Mouse (Mus musculus) lung, embryonic 15.5 days (tissue): ENCODE data around the gene Fam189a1. TPM values are rescaled to one million over a fixed set of nuclear protein-coding genes. Genes with fewer than 3 reads are reported as not detected.

ENCODE experiments used
- ATAC-seq: fragments of 200-750 bp; cut with Nextera tagmentation; 2 replicates; pipeline ENCODE4 v1.8.0; 2017; ENCODE audit warnings: moderate number of reproducible peaks, borderline replicate concordance; ENCODE audit not compliant: low FRiP score, low TSS enrichment; ENCODE audit errors: extremely low read depth
- H3K27ac ChIP-seq: fragments of 300-500 bp; sonication (generic); 2 replicates; pipeline ENCODE4 v1.5.1; 2015; ENCODE audit warnings: moderate library complexity, mild to moderate bottlenecking, inconsistent platforms
- H3K27me3 ChIP-seq: fragments of 300-500 bp; sonication (generic); 2 replicates; pipeline ENCODE4 v1.6.1; 2015; ENCODE audit warnings: inconsistent platforms
- H3K36me3 ChIP-seq: fragments of 300-500 bp; sonication (generic); 2 replicates; pipeline ENCODE4 v1.6.1; 2015; ENCODE audit warnings: inconsistent platforms
- H3K4me1 ChIP-seq: fragments of 300-500 bp; sonication (generic); 2 replicates; pipeline ENCODE4 v1.6.1; 2015; ENCODE audit warnings: inconsistent platforms
- H3K4me2 ChIP-seq: fragments of 300-500 bp; sonication (generic); 2 replicates; pipeline ENCODE4 v1.6.1; 2015; ENCODE audit warnings: inconsistent platforms, mild to moderate bottlenecking, moderate library complexity
- H3K4me3 ChIP-seq: fragments of 300-500 bp; sonication (generic); 2 replicates; pipeline ENCODE4 v1.5.1; 2015; ENCODE audit warnings: mild to moderate bottlenecking, inconsistent platforms
- H3K9ac ChIP-seq: fragments of 300-500 bp; sonication (generic); 2 replicates; pipeline ENCODE4 v1.6.1; 2015; ENCODE audit warnings: inconsistent platforms
- H3K9me3 ChIP-seq: fragments of 300-500 bp; sonication (generic); 2 replicates; pipeline ENCODE4 v1.6.1; 2016; ENCODE audit warnings: inconsistent platforms
- WGBS: fragments of 180-500 bp; shearing (Covaris S2); methylation state at CpG from one replicate; pipeline ENCODE4 v1.1.7; 2015; 5-methylcytosine and 5-hydroxymethylcytosine counted together
- polyA plus RNA-seq: library from polyadenylated mRNA; unstranded; fragments of >200 nt; fragmentation: Nextera tagmentation; extraction: Ambion mirVana; gene quantifications from 2 replicates; pipeline ENCODE4 v1.2.1, GENCODE M21; 2015

Fam189a1 gene
- polyA plus RNA-seq, 1 experiment from 2014 or later = 0.44 TPM

- ATAC-seq = no peak
- H3K9ac ChIP-seq = no peak overlapping the region
- no peaks in the 10 kb centered on the region for H3K9me3 ChIP-seq
- no peaks in the 10 kb centered on the region for H3K36me3 ChIP-seq
- 74% methylated on average over 14 of the region's 14 CpGs for WGBS
- no peaks in the 10 kb centered on the region for H3K27me3 ChIP-seq
- H3K4me3 ChIP-seq = no peak overlapping the region
- no peaks in the 10 kb centered on the region for H3K4me1 ChIP-seq
- no peak overlapping the region for H3K27ac ChIP-seq
- H3K4me2 ChIP-seq = no peak overlapping the region
Observed at GRCm38 (mm10) chr7:65097708-65098107, 58.7 kb downstream of the Fam189a1 start.

- Histone ChIP-seq H3K27ac (no peak overlapping the region), H3K4me1 (no peaks in the 10 kb centered on the region), H3K36me3 (no peaks in the 10 kb centered on the region), H3K9me3 (no peaks in the 10 kb centered on the region), H3K4me3 (no peak overlapping the region), H3K4me2 (no peak overlapping the region), H3K27me3 (no peaks in the 10 kb centered on the region), H3K9ac (no peak overlapping the region)
- ATAC-seq = no peak
- WGBS = 29% methylated on average over 5 of the region's 5 CpGs
Observed at GRCm38 (mm10) chr7:65095631-65096107, 60.7 kb downstream of the Fam189a1 start.

GRCm38 (mm10) chr7:65093314-65093713 is 63.1 kb downstream of the Fam189a1 start:
- no peaks in the 10 kb centered on the region for H3K27me3 ChIP-seq
- 65% methylated on average over 4 of the region's 4 CpGs for WGBS
- no peaks in the 10 kb centered on the region for H3K9me3 ChIP-seq
- no peak for ATAC-seq
- H3K4me3 ChIP-seq = no peak overlapping the region
- H3K4me2 ChIP-seq = no peak overlapping the region
- H3K36me3 ChIP-seq = no peaks in the 10 kb centered on the region
- H3K9ac ChIP-seq = no peak overlapping the region
- H3K4me1 ChIP-seq = no peaks in the 10 kb centered on the region
- no peak overlapping the region for H3K27ac ChIP-seq

- H3K27me3 ChIP-seq = no peaks in the 10 kb centered on the region
- no peak overlapping the region for H3K4me2 ChIP-seq
- no peak overlapping the region for H3K27ac ChIP-seq
- no peak overlapping the region for H3K4me3 ChIP-seq
- no peak for ATAC-seq
- WGBS = 77% methylated on average over 4 of the region's 4 CpGs
- no peaks in the 10 kb centered on the region for H3K4me1 ChIP-seq
- no peaks in the 10 kb centered on the region for H3K36me3 ChIP-seq
- H3K9ac ChIP-seq = no peak overlapping the region
- no peaks in the 10 kb centered on the region for H3K9me3 ChIP-seq
Observed at GRCm38 (mm10) chr7:65091486-65091885, 64.9 kb downstream of the Fam189a1 start.

GRCm38 (mm10) chr7:65085972-65086371 is 70.4 kb downstream of the Fam189a1 start:
- Histone ChIP-seq H3K9ac (no peak overlapping the region), H3K9me3 (no peaks in the 10 kb centered on the region), H3K4me3 (no peak overlapping the region), H3K4me2 (no peak overlapping the region), H3K4me1 (peaks cover 6% of the 10 kb centered on the region; the same call in 1 of the 2 replicates), H3K36me3 (no peaks in the 10 kb centered on the region), H3K27ac (no peak overlapping the region), H3K27me3 (no peaks in the 10 kb centered on the region)
- WGBS = 73% methylated on average over 6 of the region's 6 CpGs
- no peak for ATAC-seq

- ATAC-seq = peak; percentile 14; the same call in 1 of the 2 replicates
- Histone ChIP-seq H3K4me2 (no peak overlapping the region), H3K9me3 (no peaks in the 10 kb centered on the region), H3K36me3 (no peaks in the 10 kb centered on the region), H3K9ac (no peak overlapping the region), H3K27ac (no peak overlapping the region), H3K4me3 (no peak overlapping the region), H3K27me3 (no peaks in the 10 kb centered on the region), H3K4me1 (peaks cover 6% of the 10 kb centered on the region; the same call in 1 of the 2 replicates)
- WGBS = 28% methylated on average over 3 of the region's 3 CpGs
Observed at GRCm38 (mm10) chr7:65082778-65083091, 73.6 kb downstream of the Fam189a1 start.

GRCm38 (mm10) chr7:65081979-65082777 is 74.2 kb downstream of the Fam189a1 start:
- H3K9ac ChIP-seq = no peak overlapping the region
- 31% methylated on average over 6 of the region's 6 CpGs for WGBS
- ATAC-seq = peak; percentile 27; the same call in 1 of the 2 replicates
- no peak overlapping the region for H3K4me2 ChIP-seq
- H3K4me3 ChIP-seq = no peak overlapping the region
- no peaks in the 10 kb centered on the region for H3K9me3 ChIP-seq
- H3K27me3 ChIP-seq = no peaks in the 10 kb centered on the region
- no peaks in the 10 kb centered on the region for H3K36me3 ChIP-seq
- H3K27ac ChIP-seq = peak overlapping the region; percentile 48
- H3K4me1 ChIP-seq = peaks cover 6% of the 10 kb centered on the region; the same call in 1 of the 2 replicates

- ATAC-seq = no peak
- 80% methylated on average over 4 of the region's 4 CpGs for WGBS
Observed at GRCm38 (mm10) chr7:65076134-65076533, 80.2 kb downstream of the Fam189a1 start.

GRCm38 (mm10) chr7:65074194-65074593 is 82.2 kb downstream of the Fam189a1 start:
- Histone ChIP-seq H3K27ac (no peak overlapping the region), H3K9me3 (no peaks in the 10 kb centered on the region), H3K27me3 (no peaks in the 10 kb centered on the region), H3K4me2 (no peak overlapping the region), H3K4me3 (no peak overlapping the region), H3K36me3 (no peaks in the 10 kb centered on the region), H3K4me1 (no peaks in the 10 kb centered on the region), H3K9ac (no peak overlapping the region)
- WGBS = 45% methylated on average over 9 of the region's 9 CpGs
- no peak for ATAC-seq

More at GRCm38 (mm10) chr7:65076134-65076533, 80.2 kb downstream of the Fam189a1 start:
- Histone ChIP-seq H3K27ac (no peak overlapping the region), H3K4me1 (no peaks in the 10 kb centered on the region), H3K36me3 (no peaks in the 10 kb centered on the region), H3K4me3 (no peak overlapping the region), H3K9me3 (no peaks in the 10 kb centered on the region), H3K9ac (no peak overlapping the region), H3K27me3 (no peaks in the 10 kb centered on the region), H3K4me2 (no peak overlapping the region)

- ATAC-seq = no peak
Observed at GRCm38 (mm10) chr7:65073555-65073954, 82.8 kb downstream of the Fam189a1 start.

GRCm38 (mm10) chr7:65066211-65066610 is 90.2 kb downstream of the Fam189a1 start:
- H3K4me1 ChIP-seq = no peaks in the 10 kb centered on the region
- H3K36me3 ChIP-seq = no peaks in the 10 kb centered on the region
- no peak for ATAC-seq
- no peak overlapping the region for H3K4me2 ChIP-seq
- H3K27ac ChIP-seq = no peak overlapping the region
- H3K27me3 ChIP-seq = no peaks in the 10 kb centered on the region
- H3K9me3 ChIP-seq = no peaks in the 10 kb centered on the region
- H3K4me3 ChIP-seq = no peak overlapping the region
- whole genome bisulfite sequencing = 67% methylated on average over 7 of the region's 7 CpGs
- H3K9ac ChIP-seq = no peak overlapping the region

More at GRCm38 (mm10) chr7:65073555-65073954, 82.8 kb downstream of the Fam189a1 start:
- H3K36me3 ChIP-seq = no peaks in the 10 kb centered on the region
- H3K27me3 ChIP-seq = no peaks in the 10 kb centered on the region
- WGBS = 24% methylated on average over 6 of the region's 6 CpGs
- no peaks in the 10 kb centered on the region for H3K9me3 ChIP-seq
- no peak overlapping the region for H3K9ac ChIP-seq
- no peak overlapping the region for H3K27ac ChIP-seq
- H3K4me2 ChIP-seq = no peak overlapping the region
- no peaks in the 10 kb centered on the region for H3K4me1 ChIP-seq
- no peak overlapping the region for H3K4me3 ChIP-seq

- 70% methylated on average over 7 of the region's 7 CpGs for WGBS
- Histone ChIP-seq H3K4me2 (no peak overlapping the region), H3K4me3 (no peak overlapping the region), H3K27me3 (no peaks in the 10 kb centered on the region), H3K4me1 (no peaks in the 10 kb centered on the region), H3K9ac (no peak overlapping the region), H3K36me3 (no peaks in the 10 kb centered on the region), H3K27ac (no peak overlapping the region), H3K9me3 (no peaks in the 10 kb centered on the region)
- no peak for ATAC-seq
Observed at GRCm38 (mm10) chr7:65065457-65065856, 90.9 kb downstream of the Fam189a1 start.
